Mouse (Mus musculus) left cerebral cortex, adult 8-10 months (tissue): Measurements from ENCODE around the gene Paics. TPM values are rescaled to one million over a fixed set of nuclear protein-coding genes. Genes with fewer than 3 reads are reported as not detected.
"Not testable (repeated sequence)": the region's sequence is repeated elsewhere in the genome, so short reads cannot be mapped to it uniquely, and the experiment has no call there.

Experiments
- DNase-seq, 2 experiments: peaks; one replicate each; pipeline ENCODE4 v3.0.0; 2022; ENCODE audit warnings: low spot score in 2 of 2
- total RNA-seq, 4 experiments: library from RNA; stranded (reverse); gene quantifications; 2 replicates each; pipeline ENCODE4 v1.2.4; 2022

Paics gene
- total RNA-seq: 100 to 1,000 TPM; 101 to 109 (median 107) TPM

GRCm38 (mm10) chr5:76951106-76952027 lies at the start of gene Paics, which contains the start of gene Ppat:
Paics (plus strand) TSS chr5:76951307.
Ppat (minus strand) TSS chr5:76951578.
- peak; percentile 89 to 96 for DNase-seq

GRCm38 (mm10) chr5:76902131-76902530 lies 49.0 kb upstream of the Paics start:
- no peak for DNase-seq

- DNase-seq: no peak
Measured at GRCm38 (mm10) chr5:76904713-76905404, 46.2 kb upstream of the Paics start.

GRCm38 (mm10) chr5:76905405-76906154 lies 45.5 kb upstream of the Paics start, which contains the start of gene Aasdh:
Aasdh (minus strand) TSS chr5:76905514.
- DNase-seq: peak; percentile 92 to 96

- no peak for DNase-seq
Measured at GRCm38 (mm10) chr5:76906155-76906499, 45.0 kb upstream of the Paics start.

GRCm38 (mm10) chr5:76910807-76911206 lies 40.3 kb upstream of the Paics start:
- DNase-seq: no peak

- not testable (repeated sequence) for DNase-seq
Measured at GRCm38 (mm10) chr5:76912522-76912921, 38.6 kb upstream of the Paics start.

- DNase-seq: no peak
Measured at GRCm38 (mm10) chr5:76922833-76923232, 28.3 kb upstream of the Paics start.

GRCm38 (mm10) chr5:76923428-76923827 lies 27.7 kb upstream of the Paics start:
- DNase-seq: peak; percentile 21 to 48

GRCm38 (mm10) chr5:76924296-76924695 lies 26.8 kb upstream of the Paics start:
- no peak for DNase-seq

- DNase-seq: no peak
Measured at GRCm38 (mm10) chr5:76928124-76928832, 22.8 kb upstream of the Paics start.

GRCm38 (mm10) chr5:76929180-76929877 lies 21.8 kb upstream of the Paics start:
- DNase-seq: no peak

- no peak for DNase-seq
Measured at GRCm38 (mm10) chr5:76939717-76940116, 11.4 kb upstream of the Paics start.

GRCm38 (mm10) chr5:76941975-76942374 lies 9.1 kb upstream of the Paics start:
- DNase-seq: no peak

- DNase-seq: no peak
Measured at GRCm38 (mm10) chr5:76942505-76942904, 8.6 kb upstream of the Paics start.

- DNase-seq: no peak
Measured at GRCm38 (mm10) chr5:76944965-76945677, 6.0 kb upstream of the Paics start.

- DNase-seq: no peak
Measured at GRCm38 (mm10) chr5:76945678-76946033, 5.5 kb upstream of the Paics start.

- DNase-seq: no peak
Measured at GRCm38 (mm10) chr5:76947142-76947541, 4.0 kb upstream of the Paics start.

GRCm38 (mm10) chr5:76947758-76948157 lies 3.3 kb upstream of the Paics start:
- DNase-seq: no peak
